Mouse (Mus musculus): Measurements from ENCODE around the gene Gpha2.
A peak's percentile ranks its signal among the peaks of the same experiment; 100 is the strongest.

Gpha2 gene

DNA sequence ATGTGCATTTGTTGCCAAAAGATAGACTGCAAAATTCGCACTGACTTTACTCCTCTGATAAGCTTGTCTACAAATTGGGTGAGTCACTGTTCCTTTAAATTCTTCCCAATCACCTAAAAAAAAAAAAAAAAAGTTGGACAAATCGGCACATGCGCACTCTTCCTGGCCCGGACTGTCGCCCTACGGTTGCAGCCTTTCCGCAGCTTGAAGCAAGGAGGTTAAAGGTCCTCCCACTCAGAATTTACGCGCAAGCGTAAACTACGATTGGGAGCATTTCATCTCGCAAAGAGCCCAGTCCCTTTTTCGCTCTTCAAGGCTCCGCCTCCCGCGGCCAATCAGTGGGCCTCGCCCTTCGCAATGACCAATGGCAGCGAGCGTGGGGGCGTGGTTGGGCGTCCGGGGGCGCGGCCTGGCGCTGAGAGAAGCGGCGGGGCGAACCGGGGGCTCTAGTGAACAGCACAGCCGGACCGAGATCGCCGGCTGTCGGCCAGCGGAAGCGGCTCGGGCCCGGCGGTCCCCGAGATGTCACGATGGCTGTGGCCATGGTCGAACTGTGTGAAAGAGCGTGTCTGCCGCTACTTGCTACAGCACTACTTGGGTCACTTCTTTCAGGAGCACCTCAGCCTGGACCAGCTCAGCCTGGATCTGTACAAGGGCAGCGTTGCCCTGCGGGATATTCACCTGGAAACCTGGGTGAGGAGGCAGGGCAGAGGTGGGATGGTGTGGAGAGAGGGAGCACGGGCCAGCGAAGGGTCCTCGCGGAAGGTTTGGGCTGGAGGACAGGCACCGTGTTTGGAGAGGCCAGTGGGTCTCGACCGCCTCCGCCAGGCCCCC lies 15.3 kb downstream of the Gpha2 start, which contains the start of gene Atg2a:
TSS of gene Atg2a (plus strand) at position 395 of the 834 bp plus-strand sequence.
- DNase-seq (ENCODE audit: low read depth, low spot score), result peak; percentile 99

GRCm38 (mm10) chr19:6242281-6242680 lies 16.1 kb downstream of the Gpha2 start:
- peak; percentile 90 for DNase-seq (ENCODE audit: low read depth, low spot score)

DNA sequence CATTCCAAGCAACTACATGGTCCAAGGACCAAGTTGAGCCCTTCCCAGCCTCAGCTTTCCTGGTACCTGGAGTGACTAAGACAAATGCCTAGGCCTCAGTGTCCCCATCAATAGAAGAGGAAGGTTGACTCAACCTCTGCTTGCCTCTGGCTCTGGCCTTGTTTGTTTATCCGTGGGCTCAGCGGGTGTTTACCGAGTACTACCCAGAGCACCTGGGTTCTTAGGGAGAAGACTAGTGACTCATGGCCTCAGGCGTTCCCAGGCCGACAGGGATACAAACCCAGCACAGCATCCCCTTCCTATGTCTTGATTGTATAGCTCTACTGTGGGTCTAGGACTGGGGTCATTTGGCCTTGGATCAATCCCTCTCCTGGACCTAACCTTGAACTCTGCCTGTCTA lies 17.0 kb downstream of the Gpha2 start:
- DNase-seq (ENCODE audit: low read depth, low spot score), result no peak

DNA sequence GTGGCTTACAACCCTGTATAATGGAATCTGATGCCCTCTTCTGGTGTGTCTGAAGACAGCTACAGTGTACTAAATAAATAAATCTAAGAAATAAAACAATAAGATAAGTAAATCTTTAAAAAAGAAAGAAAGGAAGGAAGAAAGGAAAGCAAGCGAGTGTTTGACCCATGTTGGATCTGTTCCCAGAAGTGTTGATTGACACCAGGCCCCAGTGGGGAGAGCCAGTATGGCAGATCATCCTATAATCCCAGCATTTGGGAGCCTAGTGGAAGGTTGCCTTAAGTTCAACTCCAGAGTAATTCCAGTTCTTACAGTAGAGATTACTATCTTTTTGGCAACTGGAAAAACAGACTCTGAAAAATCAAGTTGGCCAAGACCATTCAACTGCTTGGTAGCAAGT lies 19.6 kb downstream of the Gpha2 start:
- DNase-seq (ENCODE audit: low read depth, low spot score), result no peak

- no peak for DNase-seq (ENCODE audit: low read depth, low spot score)
Observed at GRCm38 (mm10) chr19:6247526-6248300, 21.5 kb downstream of the Gpha2 start.

DNA sequence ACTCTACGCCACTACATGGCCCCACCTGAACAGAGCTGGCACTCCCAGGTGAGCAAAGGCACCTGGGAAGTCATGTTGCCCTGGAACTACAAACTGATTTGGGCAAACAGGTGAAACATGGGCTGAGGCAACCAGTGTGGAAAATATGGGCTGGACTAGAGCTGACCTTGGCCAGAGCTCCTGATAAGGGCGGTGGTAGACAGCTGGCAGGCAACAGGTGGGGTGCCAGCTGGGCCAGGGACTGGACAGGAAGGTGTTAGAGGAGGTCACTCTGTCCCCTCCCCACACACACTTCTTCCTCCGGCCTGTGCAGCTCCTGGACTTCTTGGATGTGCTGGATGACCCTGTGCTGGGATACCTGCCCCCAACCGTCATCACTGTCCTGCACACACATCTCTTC lies 26.8 kb downstream of the Gpha2 start:
- no peak for DNase-seq (ENCODE audit: low read depth, low spot score)

DNA sequence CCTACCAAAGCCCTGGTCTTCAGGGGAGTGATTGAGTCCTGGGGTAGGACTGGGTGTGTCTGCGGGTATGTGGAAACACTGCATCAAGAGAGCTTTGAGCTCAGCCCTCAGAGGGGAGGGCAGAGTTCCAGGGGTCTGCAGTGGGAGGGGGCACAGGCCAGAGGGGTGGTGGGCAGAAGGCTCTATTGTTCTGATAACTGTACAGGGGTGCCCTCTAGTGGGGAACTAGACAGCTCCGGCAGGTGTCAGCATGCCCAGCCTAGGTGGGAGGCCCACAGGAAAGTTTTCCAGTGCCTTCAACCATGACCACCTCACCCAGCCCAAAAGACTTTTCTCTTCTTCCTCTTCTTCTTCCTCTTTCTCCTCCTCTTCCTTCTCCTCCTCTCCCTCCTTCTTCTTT lies 34.2 kb downstream of the Gpha2 start:
- DNase-seq (ENCODE audit: low read depth, low spot score), result peak; percentile 38

GRCm38 (mm10) chr19:6260946-6261345 lies 34.8 kb downstream of the Gpha2 start:
- no peak for DNase-seq (ENCODE audit: low read depth, low spot score)

- no peak for DNase-seq (ENCODE audit: low read depth, low spot score)
Observed at GRCm38 (mm10) chr19:6261379-6261778, 35.2 kb downstream of the Gpha2 start.

DNA sequence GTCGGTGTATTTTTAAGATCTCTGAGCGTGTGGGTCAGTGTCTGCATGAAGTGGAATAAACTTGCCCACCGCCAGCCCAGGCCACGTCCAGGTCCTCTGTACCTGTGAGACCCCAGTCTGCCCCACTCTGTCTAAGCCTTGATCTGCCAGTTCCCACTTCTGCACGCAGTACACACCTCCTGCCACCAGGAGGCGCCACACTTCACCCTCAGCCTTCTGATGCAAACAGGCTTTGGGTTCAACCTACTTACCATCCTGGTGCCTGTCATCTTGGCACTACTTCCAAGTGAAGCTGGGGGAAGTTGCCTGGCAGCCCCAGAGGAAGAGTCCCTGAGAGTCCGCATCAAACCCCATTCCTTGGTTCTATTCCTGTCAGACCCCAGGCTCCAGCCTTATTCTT lies 36.0 kb downstream of the Gpha2 start:
- DNase-seq (ENCODE audit: low read depth, low spot score), result peak; percentile 76

GRCm38 (mm10) chr19:6262839-6263433 lies 36.8 kb downstream of the Gpha2 start:
- no peak for DNase-seq (ENCODE audit: low read depth, low spot score)

- DNase-seq (ENCODE audit: low read depth, low spot score), result no peak
Observed at GRCm38 (mm10) chr19:6264200-6264599, 38.0 kb downstream of the Gpha2 start.

- DNase-seq (ENCODE audit: low read depth, low spot score), result no peak
Observed at GRCm38 (mm10) chr19:6264945-6265344, 38.8 kb downstream of the Gpha2 start.

- DNase-seq (ENCODE audit: low read depth, low spot score), result no peak
Observed at GRCm38 (mm10) chr19:6265727-6266182, 39.6 kb downstream of the Gpha2 start.

GRCm38 (mm10) chr19:6267306-6268169 lies 41.4 kb downstream of the Gpha2 start:
- no peak for DNase-seq (ENCODE audit: low read depth, low spot score)

GRCm38 (mm10) chr19:6268170-6268528 lies 42.0 kb downstream of the Gpha2 start:
- peak; percentile 88 for DNase-seq (ENCODE audit: low read depth, low spot score)

GRCm38 (mm10) chr19:6268670-6269132 lies 42.5 kb downstream of the Gpha2 start:
- no peak for DNase-seq (ENCODE audit: low read depth, low spot score)

DNA sequence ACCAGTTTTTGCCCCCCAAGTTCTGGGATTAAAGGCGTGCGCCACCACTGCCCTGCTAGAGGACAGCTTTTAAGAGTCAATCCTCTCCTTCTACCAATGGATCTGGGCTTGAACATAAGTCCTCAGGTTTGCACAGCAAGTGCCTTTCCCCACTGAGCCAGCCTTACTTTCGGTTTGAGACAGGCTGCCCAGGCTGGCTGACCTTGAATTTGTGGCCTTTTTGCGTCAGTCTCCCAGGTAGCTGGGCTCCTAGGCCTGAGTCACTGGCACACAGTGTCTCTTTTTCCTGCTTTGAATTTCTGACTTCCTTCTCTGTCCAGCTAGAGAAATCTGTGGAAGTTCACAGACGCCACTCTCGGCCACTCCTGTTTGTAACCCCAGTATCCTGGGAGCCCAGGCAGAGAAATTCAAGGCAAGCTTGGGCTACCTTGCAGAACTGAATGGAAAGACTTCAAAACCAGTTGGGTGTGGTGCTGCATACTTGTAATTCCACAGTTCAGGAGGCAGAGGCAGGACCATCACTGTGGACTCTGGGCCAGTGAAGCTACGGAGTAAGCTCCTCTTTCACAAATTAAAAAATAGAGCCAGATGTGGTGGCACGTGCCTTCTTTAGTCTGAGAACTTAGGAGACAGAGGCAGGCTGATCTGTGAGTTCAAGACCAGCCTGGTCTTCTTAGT lies 43.8 kb downstream of the Gpha2 start:
- DNase-seq (ENCODE audit: low read depth, low spot score), result no peak

- DNase-seq (ENCODE audit: low read depth, low spot score), result no peak
Observed at GRCm38 (mm10) chr19:6270661-6271060, 44.5 kb downstream of the Gpha2 start.

DNA sequence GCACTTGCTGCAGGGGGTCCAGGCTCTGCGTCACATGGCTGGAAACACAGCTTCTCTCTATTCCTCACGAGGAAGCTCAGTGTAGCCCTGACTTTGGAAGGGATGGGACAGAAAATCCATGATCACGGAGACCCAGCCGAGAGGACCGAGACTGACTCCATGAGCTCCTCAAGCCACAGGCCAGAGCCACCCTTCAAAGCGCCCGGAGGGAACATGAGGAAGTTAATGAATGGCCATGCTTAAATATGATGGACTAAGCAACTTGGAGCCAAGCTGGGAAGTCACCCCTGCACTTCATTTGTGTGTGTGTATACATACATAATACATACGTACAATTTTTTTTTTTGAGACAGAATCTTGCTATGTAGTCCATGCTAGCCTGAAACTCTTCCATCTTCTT lies 45.0 kb downstream of the Gpha2 start:
- DNase-seq (ENCODE audit: low read depth, low spot score), result no peak

DNA sequence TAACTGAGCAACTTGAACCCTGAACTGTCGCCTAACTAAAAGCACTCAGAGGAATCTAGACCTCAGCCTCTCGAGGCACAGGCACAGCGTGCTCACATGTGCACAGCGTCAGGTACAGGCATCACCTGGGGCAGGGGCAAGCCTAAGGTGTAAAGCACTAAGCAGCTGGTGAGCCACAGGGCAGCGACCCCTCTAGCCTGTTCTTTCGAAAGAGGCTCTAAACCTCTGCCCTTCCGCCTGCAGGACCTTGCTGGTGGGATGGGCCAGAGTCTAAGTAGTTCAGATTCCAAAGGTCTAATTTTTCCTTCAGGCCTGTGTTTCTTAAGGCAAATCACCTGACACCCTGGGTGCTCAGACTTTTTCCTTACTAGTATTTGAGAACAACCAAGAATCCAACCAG lies 45.9 kb downstream of the Gpha2 start:
- DNase-seq (ENCODE audit: low read depth, low spot score), result no peak
